Mouse (Mus musculus) heart, postnatal 0 days (tissue): ENCODE data around the gene Nme3. TPM values are rescaled to one million over a fixed set of nuclear protein-coding genes. Genes with fewer than 3 reads are reported as not detected.

ENCODE experiments used
- ATAC-seq: fragments of 200-750 bp; cut with Nextera tagmentation; 2 replicates; pipeline ENCODE4 v1.8.0; 2017; ENCODE audit warnings: low read depth, moderate number of reproducible peaks, moderate library complexity; ENCODE audit not compliant: insufficient read depth
- DNase-seq: peaks from one replicate; pipeline ENCODE4 v3.0.0-alpha.2; 2016; ENCODE audit warnings: low spot score
- H3K27ac ChIP-seq: fragments of 300-500 bp; sonication (generic); 2 replicates; pipeline ENCODE4 v1.5.1; 2014; ENCODE audit warnings: low read depth, mild to moderate bottlenecking
- H3K27me3 ChIP-seq: fragments of 300-500 bp; sonication (generic); 2 replicates; pipeline ENCODE4 v1.6.1; 2014; ENCODE audit warnings: low read length, mixed read lengths; ENCODE audit not compliant: control insufficient read depth, insufficient read depth
- H3K36me3 ChIP-seq: fragments of 300-500 bp; sonication (generic); replicated peaks from 2 replicates; pipeline ENCODE4 v1.6.1; 2014; ENCODE audit warnings: low read length, mixed read lengths; ENCODE audit not compliant: control insufficient read depth, insufficient read depth
- H3K4me1 ChIP-seq: fragments of 300-500 bp; sonication (generic); 2 replicates; pipeline ENCODE4 v1.6.1; 2014; ENCODE audit warnings: antibody characterized with exemption; ENCODE audit not compliant: control insufficient read depth, insufficient read depth
- H3K4me2 ChIP-seq: fragments of 300-500 bp; sonication (generic); 2 replicates; pipeline ENCODE4 v1.6.1; 2014; ENCODE audit warnings: low read depth, mild to moderate bottlenecking, low read length, moderate library complexity
- H3K4me3 ChIP-seq: fragments of 300-500 bp; sonication (generic); 2 replicates; pipeline ENCODE4 v1.5.1; 2014; ENCODE audit warnings: low read depth, low read length
- H3K9ac ChIP-seq: fragments of 300-500 bp; sonication (generic); replicated peaks from 2 replicates; pipeline ENCODE4 v1.6.1; 2014; ENCODE audit warnings: low read depth, low read length, mixed read lengths
- H3K9me3 ChIP-seq: fragments of 300-500 bp; sonication (generic); replicated peaks from 2 replicates; pipeline ENCODE4 v1.6.1; 2016; ENCODE audit warnings: low read length; ENCODE audit not compliant: control insufficient read depth
- CTCF ChIP-seq: IDR thresholded peaks from 2 replicates; pipeline ENCODE4 v1.5.1; 2016; ENCODE audit warnings: antibody characterized with exemption, control low read depth, low read depth
- EP300 ChIP-seq: IDR thresholded peaks from 2 replicates; pipeline ENCODE4 v1.6.1; 2016; ENCODE audit warnings: antibody characterized with exemption, low read depth
- WGBS: fragments of 180-500 bp; shearing (Covaris S2); extraction: QIAGEN DNeasy Blood & Tissue Kit; methylation state at CpG from one replicate; pipeline ENCODE4 v1.1.7; 2014; 5-methylcytosine and 5-hydroxymethylcytosine counted together
- polyA plus RNA-seq: library from polyadenylated mRNA; unstranded; fragments of >200 nt; fragmentation: Nextera tagmentation; extraction: Ambion mirVana; gene quantifications from 2 replicates; pipeline ENCODE4 v1.2.1, GENCODE M21; 2015
- total RNA-seq: library from RNA; depleted of rRNA; stranded (reverse); fragments of >200 nt; gene quantifications from 2 replicates; pipeline ENCODE4 v1.2.3, GENCODE M21; 2014; ENCODE audit warnings: low replicate concordance

Nme3 gene
- total and polyA plus RNA-seq, 2 experiments from 2014 or later: 40.8 to 58.4 TPM

DNA sequence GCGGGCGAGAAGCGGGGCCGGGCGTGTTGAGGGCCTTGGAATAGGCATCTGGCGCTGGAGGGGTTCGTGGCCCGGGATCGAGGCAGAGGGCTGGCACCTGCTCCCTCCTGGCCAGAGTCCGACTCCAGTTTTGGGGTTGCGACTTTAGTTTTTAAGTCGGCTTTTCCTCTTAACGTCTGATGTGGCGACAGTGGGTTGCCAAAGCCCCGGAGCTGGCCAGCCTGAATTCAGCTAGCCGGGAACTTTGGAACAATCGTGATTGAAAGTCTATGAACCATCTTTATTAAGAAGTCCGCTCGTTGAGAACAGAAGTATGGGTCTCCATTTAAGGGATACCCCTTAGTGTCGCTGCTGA is 45.5 kb upstream of the Nme3 start:
- H3K9me3 ChIP-seq: no peaks in the 10 kb centered on the region
- no peak for ATAC-seq
- TF ChIP-seq CTCF (no peak), EP300 (no peak)
- peak overlapping the region; percentile 89 for H3K4me2 ChIP-seq
- H3K4me1 ChIP-seq: peaks cover 15% of the 10 kb centered on the region
- H3K27ac ChIP-seq: peak overlapping the region; percentile 93
- H3K36me3 ChIP-seq: peaks cover 24% of the 10 kb centered on the region
- peak overlapping the region; percentile 65 for H3K4me3 ChIP-seq
- WGBS: 1% methylated on average over 20 of the region's 20 CpGs
- H3K27me3 ChIP-seq: no peaks in the 10 kb centered on the region
- peak overlapping the region; percentile 58 for H3K9ac ChIP-seq
- no peak for DNase-seq

DNA sequence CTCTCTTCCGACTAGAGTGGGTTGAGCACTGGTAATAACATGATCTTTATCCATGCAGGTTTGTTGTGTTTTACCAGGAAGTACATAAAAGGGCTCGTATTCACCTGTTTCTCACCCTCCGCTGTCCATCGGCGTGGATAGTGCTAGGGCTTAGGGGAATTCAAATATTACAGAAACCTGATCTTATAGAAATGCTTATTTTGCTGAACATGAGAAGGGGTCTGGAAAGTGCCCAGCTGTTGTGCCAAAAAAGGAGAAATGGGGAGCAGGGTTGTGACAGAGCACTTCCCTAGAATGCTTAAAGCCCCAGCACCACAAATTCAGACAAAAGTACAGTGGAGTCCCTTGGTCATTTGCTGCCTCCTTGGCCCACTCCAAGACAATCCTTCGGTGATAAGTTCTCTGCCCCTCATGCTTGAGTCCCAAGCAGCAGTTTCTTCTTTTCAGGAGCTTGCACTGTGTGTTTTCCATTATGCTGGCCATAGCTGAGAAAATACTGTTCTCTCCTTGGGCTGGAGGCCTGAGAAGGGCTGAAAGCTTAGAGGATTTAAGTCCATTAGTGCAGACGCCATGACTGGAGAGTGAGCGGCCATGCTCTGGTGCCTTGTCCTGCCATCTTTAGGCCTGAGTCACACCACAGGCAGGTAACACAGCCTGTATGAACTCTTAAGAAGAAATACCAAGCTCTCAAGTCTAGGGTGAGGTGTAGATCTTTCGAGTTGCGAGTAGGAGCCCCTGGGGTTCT is 44.7 kb upstream of the Nme3 start:
- Histone ChIP-seq H3K4me3 (peak overlapping the region; percentile 65), H3K4me2 (peak overlapping the region; percentile 89), H3K9me3 (no peaks in the 10 kb centered on the region), H3K9ac (0 out of 2 replicates have a peak overlapping the region, but pooled peaks have one; percentile 58), H3K27ac (no peak overlapping the region), H3K4me1 (peaks cover 15% of the 10 kb centered on the region), H3K27me3 (no peaks in the 10 kb centered on the region), H3K36me3 (peaks cover 28% of the 10 kb centered on the region)
- ATAC-seq: no peak
- TF ChIP-seq EP300 (no peak), CTCF (no peak)
- WGBS: 81% methylated on average over 10 of the region's 10 CpGs
- DNase-seq: no peak

GRCm38 (mm10) chr17:24855838-24856464 is 40.3 kb upstream of the Nme3 start:
- no peak overlapping the region for H3K4me2 ChIP-seq
- no peak overlapping the region for H3K27ac ChIP-seq
- TF ChIP-seq EP300: no peak
- no peak for TF ChIP-seq CTCF
- no peaks in the 10 kb centered on the region for H3K9me3 ChIP-seq
- no peaks in the 10 kb centered on the region for H3K27me3 ChIP-seq
- DNase-seq: no peak
- no peak overlapping the region for H3K4me3 ChIP-seq
- no peak overlapping the region for H3K9ac ChIP-seq
- peaks cover 9% of the 10 kb centered on the region for H3K4me1 ChIP-seq
- no peak for ATAC-seq
- H3K36me3 ChIP-seq: peaks cover 54% of the 10 kb centered on the region
- WGBS: 71% methylated on average over 3 of the region's 3 CpGs

GRCm38 (mm10) chr17:24856589-24856988 is 39.7 kb upstream of the Nme3 start:
- WGBS: 90% methylated on average over 13 of the region's 13 CpGs
- H3K9ac ChIP-seq: no peak overlapping the region
- no peak for ATAC-seq
- H3K4me2 ChIP-seq: no peak overlapping the region
- H3K36me3 ChIP-seq: peaks cover 61% of the 10 kb centered on the region
- H3K4me1 ChIP-seq: peaks cover 2% of the 10 kb centered on the region; the same call in 1 of the 2 replicates
- no peak overlapping the region for H3K4me3 ChIP-seq
- no peak for DNase-seq
- H3K27me3 ChIP-seq: no peaks in the 10 kb centered on the region
- TF ChIP-seq EP300 (no peak), CTCF (no peak)
- H3K27ac ChIP-seq: no peak overlapping the region
- H3K9me3 ChIP-seq: no peaks in the 10 kb centered on the region

GRCm38 (mm10) chr17:24857831-24858470 is 38.3 kb upstream of the Nme3 start:
- no peak overlapping the region for H3K9ac ChIP-seq
- DNase-seq (no peak), ATAC-seq (no peak)
- no peaks in the 10 kb centered on the region for H3K27me3 ChIP-seq
- no peaks in the 10 kb centered on the region for H3K9me3 ChIP-seq
- H3K4me2 ChIP-seq: no peak overlapping the region
- no peak overlapping the region for H3K27ac ChIP-seq
- H3K36me3 ChIP-seq: peaks cover 71% of the 10 kb centered on the region
- WGBS: 76% methylated on average over 8 of the region's 8 CpGs
- no peak overlapping the region for H3K4me3 ChIP-seq
- TF ChIP-seq CTCF: no peak
- TF ChIP-seq EP300: no peak
- no peaks in the 10 kb centered on the region for H3K4me1 ChIP-seq
